Mouse (Mus musculus) stomach, embryonic 14.5 days (tissue): ENCODE results near the gene Rnase2b. TPM values are rescaled to one million over a fixed set of nuclear protein-coding genes. Genes with fewer than 3 reads are reported as not detected.
A peak's percentile ranks its signal among the peaks of the same experiment; 100 is the strongest.

Source experiments
- ATAC-seq: fragments of 200-750 bp; cut with Nextera tagmentation; 2 replicates; pipeline ENCODE4 v1.8.0; 2017; ENCODE audit warnings: low read depth, moderate TSS enrichment; ENCODE audit not compliant: insufficient number of reproducible peaks, insufficient read depth, low FRiP score
- H3K27ac ChIP-seq: fragments of 300-500 bp; sonication (generic); 2 replicates; pipeline ENCODE4 v1.5.1; 2014; ENCODE audit warnings: mild to moderate bottlenecking, low read length, moderate library complexity, mixed read lengths
- H3K27me3 ChIP-seq: fragments of 300-500 bp; sonication (generic); 2 replicates; pipeline ENCODE4 v1.6.1; 2014; ENCODE audit warnings: low read length, control low read depth, mixed read lengths; ENCODE audit not compliant: control insufficient read depth, insufficient read depth
- H3K36me3 ChIP-seq: fragments of 300-500 bp; sonication (generic); 2 replicates; pipeline ENCODE4 v1.6.1; 2014; ENCODE audit warnings: mild to moderate bottlenecking, control low read depth, low read length, moderate library complexity, mixed read lengths; ENCODE audit not compliant: control insufficient read depth, insufficient read depth
- H3K4me1 ChIP-seq: fragments of 300-500 bp; sonication (generic); 2 replicates; pipeline ENCODE4 v1.6.1; 2014; ENCODE audit warnings: low read length, control low read depth, mixed read lengths; ENCODE audit not compliant: control insufficient read depth, insufficient read depth
- H3K4me2 ChIP-seq: fragments of 300-500 bp; sonication (generic); replicated peaks from 2 replicates; pipeline ENCODE4 v1.6.1; 2014; ENCODE audit warnings: low read depth, low read length, control low read depth
- H3K4me3 ChIP-seq: fragments of 300-500 bp; sonication (generic); 2 replicates; pipeline ENCODE4 v1.5.1; 2014; ENCODE audit warnings: low read depth, low read length, control low read depth
- H3K9ac ChIP-seq: fragments of 300-500 bp; sonication (generic); replicated peaks from 2 replicates; pipeline ENCODE4 v1.6.1; 2014; ENCODE audit warnings: low read depth, mild to moderate bottlenecking, control low read depth, low read length, moderate library complexity, mixed read lengths
- H3K9me3 ChIP-seq: fragments of 300-500 bp; sonication (generic); 2 replicates; pipeline ENCODE4 v1.6.1; 2016; ENCODE audit warnings: low read depth, low read length, control low read depth; ENCODE audit not compliant: control insufficient read depth
- WGBS: fragments of 180-500 bp; shearing (Covaris S2); extraction: QIAGEN DNeasy Blood & Tissue Kit; methylation state at CpG from one replicate; pipeline ENCODE4 v1.1.7; 2014; 5-methylcytosine and 5-hydroxymethylcytosine counted together
- polyA plus RNA-seq: library from polyadenylated mRNA; unstranded; fragments of >200 nt; fragmentation: Nextera tagmentation; extraction: Ambion mirVana; gene quantifications from 2 replicates; pipeline ENCODE4 v1.2.1, GENCODE M21; 2014

Rnase2b gene
- polyA plus RNA-seq, 1 experiment from 2014 or later = not detected

DNA sequence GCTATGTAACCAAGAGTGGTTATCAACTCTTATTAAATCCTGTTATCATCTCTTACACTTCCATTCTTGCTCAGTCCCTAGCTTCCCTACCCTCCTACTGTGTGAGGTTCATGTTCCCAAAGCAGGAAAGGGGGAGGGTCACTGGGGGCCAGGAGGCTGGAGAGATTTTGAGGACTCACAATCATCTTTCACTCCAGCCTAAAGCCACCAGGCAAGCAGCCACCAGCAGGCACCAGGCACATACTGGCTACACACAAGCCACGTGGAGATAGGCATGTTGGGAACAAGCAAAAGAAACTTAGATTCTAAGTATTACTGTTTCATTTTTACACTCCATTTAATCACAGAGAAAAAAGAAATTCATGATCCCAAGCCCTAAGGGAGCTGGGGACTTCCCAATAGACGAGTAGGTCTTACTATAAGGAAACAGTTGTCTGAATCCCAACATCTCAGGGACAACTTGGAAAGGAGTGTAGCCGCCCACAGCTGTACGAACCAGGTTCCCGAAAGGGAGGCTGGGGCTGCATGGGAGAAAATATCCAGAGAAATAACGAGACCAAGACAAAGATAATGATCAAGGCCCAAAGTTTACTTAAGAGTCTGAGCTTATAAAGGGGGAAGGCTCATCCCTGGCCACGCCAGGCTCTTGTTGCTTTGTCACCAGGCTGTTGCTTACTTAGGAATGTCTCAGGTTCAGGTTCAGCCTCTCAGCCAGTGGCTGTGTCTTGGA is 30.8 kb upstream of the Rnase2b start:
- ATAC-seq = no peak
- Histone ChIP-seq H3K9me3 (no peaks in the 10 kb centered on the region), H3K4me2 (no peak overlapping the region), H3K4me3 (no peak overlapping the region), H3K4me1 (no peaks in the 10 kb centered on the region), H3K27ac (no peak overlapping the region), H3K36me3 (no peaks in the 10 kb centered on the region), H3K9ac (no peak overlapping the region), H3K27me3 (no peaks in the 10 kb centered on the region)
- WGBS = 74% methylated on average over 7 of the region's 7 CpGs

DNA sequence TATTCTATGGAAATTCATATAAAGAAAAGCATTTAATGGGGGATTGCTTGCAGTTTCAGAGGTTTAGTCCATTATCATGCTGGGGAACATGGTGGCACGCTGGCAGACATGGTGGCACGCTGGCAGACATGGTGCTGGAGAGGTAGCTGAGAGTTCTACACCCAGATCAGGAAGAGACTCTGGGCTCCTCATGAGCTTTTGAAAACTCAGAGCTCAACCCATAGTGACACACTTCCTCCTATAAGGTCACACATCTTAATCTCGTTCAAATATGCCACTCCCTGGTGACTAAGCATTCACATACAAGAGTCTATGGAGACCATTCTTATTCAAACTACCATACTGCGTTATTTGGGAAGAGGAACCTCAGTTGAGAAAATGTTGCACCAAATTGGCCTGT is 29.7 kb upstream of the Rnase2b start:
- Histone ChIP-seq H3K27ac (no peak overlapping the region), H3K4me2 (no peak overlapping the region), H3K27me3 (no peaks in the 10 kb centered on the region), H3K4me1 (no peaks in the 10 kb centered on the region), H3K4me3 (no peak overlapping the region), H3K9ac (no peak overlapping the region), H3K9me3 (no peaks in the 10 kb centered on the region), H3K36me3 (no peaks in the 10 kb centered on the region)
- peak; percentile 77 for ATAC-seq
- WGBS = 80% methylated on average over 4 of the region's 4 CpGs

DNA sequence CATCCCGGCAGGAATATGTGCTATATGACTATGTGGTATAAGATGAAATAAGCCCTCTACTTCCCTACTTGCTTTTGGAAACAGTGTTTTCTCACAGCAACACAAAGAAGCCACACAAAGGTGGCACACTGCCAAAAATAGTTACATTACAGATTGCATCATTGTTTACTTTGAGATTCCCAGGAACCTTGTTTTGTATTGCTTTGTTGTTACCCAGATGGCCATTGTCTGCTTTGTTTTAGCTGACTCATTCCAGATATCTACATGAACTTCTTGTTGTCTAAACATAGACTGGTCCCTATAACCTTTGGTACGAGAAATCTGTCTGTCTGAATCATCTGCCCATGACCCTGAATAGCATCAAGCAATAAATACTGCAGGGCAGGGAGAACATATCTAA is 21.7 kb upstream of the Rnase2b start:
- Histone ChIP-seq H3K4me1 (no peaks in the 10 kb centered on the region), H3K27me3 (no peaks in the 10 kb centered on the region), H3K27ac (no peak overlapping the region), H3K9ac (no peak overlapping the region), H3K9me3 (no peaks in the 10 kb centered on the region), H3K4me2 (no peak overlapping the region), H3K4me3 (no peak overlapping the region), H3K36me3 (no peaks in the 10 kb centered on the region)
- WGBS = 74% methylated on average over 2 of the region's 2 CpGs
- ATAC-seq = no peak

DNA sequence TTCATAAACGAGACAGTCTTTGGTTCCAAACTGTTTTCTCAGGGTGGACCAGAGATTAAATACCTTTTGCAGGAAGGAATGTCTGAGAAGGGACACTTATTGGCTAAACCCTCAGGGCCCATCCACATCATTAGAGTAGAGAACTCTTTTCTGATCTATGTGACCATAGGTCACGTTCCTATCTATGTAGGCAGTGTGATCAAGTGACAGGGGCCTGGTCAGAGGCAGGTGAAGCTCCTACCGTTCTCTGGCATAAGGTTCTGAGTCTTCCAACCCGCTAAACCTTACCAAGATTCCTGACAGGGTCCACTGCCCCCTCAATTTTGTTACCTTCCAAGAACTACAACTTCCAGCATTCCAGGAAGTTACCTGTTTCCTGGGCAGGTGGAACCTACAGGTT is 19.9 kb upstream of the Rnase2b start:
- H3K9ac ChIP-seq = no peak overlapping the region
- H3K4me3 ChIP-seq = no peak overlapping the region
- H3K9me3 ChIP-seq = no peaks in the 10 kb centered on the region
- WGBS = 85% methylated on average over 4 of the region's 4 CpGs
- no peaks in the 10 kb centered on the region for H3K4me1 ChIP-seq
- H3K36me3 ChIP-seq = no peaks in the 10 kb centered on the region
- no peak overlapping the region for H3K4me2 ChIP-seq
- ATAC-seq = no peak
- no peaks in the 10 kb centered on the region for H3K27me3 ChIP-seq
- no peak overlapping the region for H3K27ac ChIP-seq

DNA sequence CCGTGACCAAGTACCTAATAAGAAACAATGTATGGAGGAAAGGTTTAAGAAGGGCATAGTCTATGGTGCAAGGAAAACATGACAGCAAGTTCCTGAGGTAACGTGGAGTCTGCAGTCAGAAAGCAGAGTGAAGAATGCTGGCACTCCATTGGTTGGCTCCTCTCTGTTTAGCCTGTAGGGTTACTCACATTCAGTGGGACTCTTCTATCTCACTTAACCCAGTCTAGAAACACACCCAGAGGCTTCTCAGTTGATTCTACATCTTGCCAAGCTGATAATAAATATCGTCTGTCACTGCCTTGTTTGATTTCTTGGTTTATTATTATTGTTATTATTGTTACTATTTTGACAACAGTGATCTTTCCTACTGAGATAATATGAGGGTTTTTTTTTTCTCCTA is 19.5 kb upstream of the Rnase2b start:
- Histone ChIP-seq H3K9ac (no peak overlapping the region), H3K9me3 (no peaks in the 10 kb centered on the region), H3K36me3 (no peaks in the 10 kb centered on the region), H3K27me3 (no peaks in the 10 kb centered on the region), H3K4me1 (no peaks in the 10 kb centered on the region), H3K4me2 (no peak overlapping the region), H3K27ac (no peak overlapping the region), H3K4me3 (no peak overlapping the region)
- 77% methylated on average over 3 of the region's 3 CpGs for WGBS
- ATAC-seq = no peak; the same call in 1 of the 2 replicates

DNA sequence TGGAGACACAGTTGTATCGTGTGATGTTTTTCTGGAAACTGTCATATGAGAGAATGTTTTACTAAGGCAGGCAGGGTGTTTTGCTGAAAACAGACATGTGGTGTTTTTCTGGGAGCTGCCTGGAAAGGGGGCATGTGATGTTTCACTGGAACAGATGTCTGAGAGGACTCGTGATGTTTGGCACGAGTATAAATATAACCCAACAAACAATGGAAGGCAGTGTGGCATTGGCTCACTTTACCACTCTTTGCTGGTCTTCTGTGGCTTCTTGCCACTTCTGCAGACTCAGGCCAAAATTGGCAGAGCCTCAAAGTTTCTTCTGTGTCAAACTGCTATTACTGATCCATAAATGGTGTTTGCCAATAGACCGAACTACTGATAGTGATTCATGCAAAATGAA is 18.8 kb upstream of the Rnase2b start:
- Histone ChIP-seq H3K4me1 (no peaks in the 10 kb centered on the region), H3K9me3 (no peaks in the 10 kb centered on the region), H3K27me3 (no peaks in the 10 kb centered on the region), H3K4me3 (no peak overlapping the region), H3K4me2 (no peak overlapping the region), H3K27ac (no peak overlapping the region), H3K9ac (no peak overlapping the region), H3K36me3 (no peaks in the 10 kb centered on the region)
- no peak for ATAC-seq
- WGBS = 63% methylated on average over 4 of the region's 4 CpGs

DNA sequence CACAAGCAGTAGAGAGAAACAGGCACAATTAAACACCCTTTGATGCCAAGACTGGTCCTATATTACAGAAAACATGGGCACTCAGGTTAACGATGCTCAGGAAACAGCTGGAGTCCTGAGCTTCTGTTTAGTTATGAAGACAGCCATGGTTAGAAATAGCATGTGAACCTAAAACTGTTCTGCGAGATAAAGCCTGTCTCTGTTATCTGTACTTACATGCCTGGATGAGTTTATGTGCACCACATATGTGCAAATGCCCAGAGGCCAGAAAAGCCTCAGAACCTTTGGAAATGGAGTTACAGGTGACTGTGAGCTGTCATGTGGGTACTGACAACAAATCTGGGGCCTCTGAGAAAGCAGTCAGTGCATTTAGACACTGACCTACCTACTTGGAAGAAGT is 18.1 kb upstream of the Rnase2b start:
- Histone ChIP-seq H3K27ac (no peak overlapping the region), H3K4me2 (no peak overlapping the region), H3K9ac (no peak overlapping the region), H3K36me3 (no peaks in the 10 kb centered on the region), H3K27me3 (no peaks in the 10 kb centered on the region), H3K9me3 (no peaks in the 10 kb centered on the region), H3K4me1 (no peaks in the 10 kb centered on the region), H3K4me3 (no peak overlapping the region)
- WGBS = 88% methylated on average over 2 of the region's 2 CpGs
- ATAC-seq = no peak

DNA sequence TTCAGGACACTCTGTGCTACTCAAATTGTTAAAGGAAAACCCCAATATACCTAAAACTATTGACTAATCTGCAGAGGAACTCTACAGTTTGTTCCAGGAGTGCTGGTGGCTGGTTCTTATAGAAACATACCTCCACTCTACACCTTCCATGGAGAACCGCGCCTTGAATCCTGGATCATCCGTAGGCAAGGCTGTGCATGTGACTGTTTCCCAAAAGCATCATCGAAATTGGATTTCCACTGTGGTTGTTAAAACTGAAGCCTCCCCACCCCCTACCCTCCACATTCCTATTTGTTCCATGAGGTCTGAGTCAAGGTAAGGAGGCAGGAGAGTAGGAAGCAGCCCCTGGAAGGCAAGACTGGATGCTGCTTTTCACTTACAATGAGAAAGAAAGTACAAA is 17.6 kb upstream of the Rnase2b start:
- Histone ChIP-seq H3K4me1 (no peaks in the 10 kb centered on the region), H3K9ac (no peak overlapping the region), H3K27me3 (no peaks in the 10 kb centered on the region), H3K27ac (no peak overlapping the region), H3K4me2 (no peak overlapping the region), H3K36me3 (no peaks in the 10 kb centered on the region), H3K4me3 (no peak overlapping the region), H3K9me3 (no peaks in the 10 kb centered on the region)
- 92% methylated on average over 4 of the region's 4 CpGs for WGBS
- ATAC-seq = no peak

DNA sequence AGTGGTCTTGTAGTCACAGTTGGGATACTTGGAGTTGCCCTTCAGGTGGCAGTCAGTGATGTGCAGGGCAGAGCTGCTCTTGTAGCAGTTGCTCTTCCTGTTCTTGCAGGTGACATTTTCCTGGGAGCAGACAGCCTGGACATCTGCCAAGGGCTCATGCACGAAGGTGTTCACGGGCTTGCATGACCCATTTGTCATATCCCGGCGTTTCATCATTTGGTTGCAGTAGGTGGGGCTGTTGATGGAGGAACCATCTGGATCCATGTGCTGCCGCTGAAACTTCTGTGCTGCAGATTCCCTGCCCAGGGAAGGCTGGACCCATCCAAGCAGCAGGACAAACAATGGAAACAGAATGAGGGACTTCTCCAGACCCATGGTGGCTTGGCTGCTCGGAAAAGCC is 16.5 kb upstream of the Rnase2b start:
- WGBS = 58% methylated on average over 6 of the region's 6 CpGs
- H3K9me3 ChIP-seq = no peaks in the 10 kb centered on the region
- H3K27me3 ChIP-seq = no peaks in the 10 kb centered on the region
- ATAC-seq = no peak
- H3K4me2 ChIP-seq = no peak overlapping the region
- H3K27ac ChIP-seq = no peak overlapping the region
- H3K9ac ChIP-seq = no peak overlapping the region
- H3K4me1 ChIP-seq = no peaks in the 10 kb centered on the region
- H3K36me3 ChIP-seq = no peaks in the 10 kb centered on the region
- H3K4me3 ChIP-seq = no peak overlapping the region
